Mouse (Mus musculus): Measurements from ENCODE around the gene Tinagl1. TPM values are rescaled to one million over a fixed set of nuclear protein-coding genes. Genes with fewer than 3 reads are reported as not detected.

The Tinagl1 gene
- polyA plus RNA-seq, 1 experiment from 2014 or later, result 8.5 TPM

DNA sequence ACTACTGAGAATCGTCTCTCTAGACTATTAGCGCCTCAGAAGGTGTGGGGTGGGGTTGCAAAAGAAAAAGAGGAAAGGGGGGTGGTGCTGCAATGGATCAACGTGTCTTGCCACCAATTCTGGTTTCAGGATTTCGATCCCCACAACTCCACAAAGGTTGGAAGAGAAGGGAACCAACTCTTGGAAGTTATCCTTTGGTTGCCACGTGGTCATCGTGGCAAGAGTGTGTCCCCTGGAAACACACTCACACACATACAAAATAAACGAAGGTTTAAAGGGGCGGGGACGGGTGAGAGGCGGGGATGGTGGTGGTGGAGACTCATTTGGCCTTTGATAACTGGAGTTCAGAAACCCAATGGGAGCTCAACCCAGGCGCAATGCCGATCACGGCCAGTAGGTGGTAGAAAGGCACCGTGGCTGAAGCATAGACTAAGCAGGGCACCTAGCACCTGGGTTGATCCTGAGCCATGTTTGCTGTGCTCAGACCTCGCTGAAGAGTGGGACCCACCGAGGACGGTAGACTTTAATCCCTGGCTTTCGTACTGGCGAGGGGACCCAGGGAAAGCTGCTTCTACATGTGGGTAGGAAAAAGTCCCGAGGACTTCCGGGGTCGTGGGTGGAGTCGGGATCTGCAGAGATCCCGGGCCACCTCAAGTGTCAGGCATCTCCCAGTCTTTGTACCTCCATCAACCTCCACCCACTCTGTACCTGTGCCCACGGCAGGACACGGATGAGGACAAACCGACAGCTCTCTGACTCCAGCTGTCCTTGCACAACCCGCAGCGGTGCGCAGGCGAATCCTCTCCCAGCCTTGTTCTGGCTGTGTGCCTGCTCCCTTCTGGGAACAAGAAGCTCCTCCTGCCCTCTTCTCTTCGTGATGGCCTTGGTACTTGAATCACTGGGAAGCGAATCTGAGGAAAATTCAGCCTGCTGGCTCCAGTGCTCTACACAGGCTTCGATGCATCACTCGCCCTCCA, 24.1 kb upstream of the Tinagl1 start:
- WGBS, result 19% methylated on average over 35 of the region's 35 CpGs
- peak; percentile 77; the same call in 1 of the 2 replicates for ATAC-seq (ENCODE audit: low FRiP score)

DNA sequence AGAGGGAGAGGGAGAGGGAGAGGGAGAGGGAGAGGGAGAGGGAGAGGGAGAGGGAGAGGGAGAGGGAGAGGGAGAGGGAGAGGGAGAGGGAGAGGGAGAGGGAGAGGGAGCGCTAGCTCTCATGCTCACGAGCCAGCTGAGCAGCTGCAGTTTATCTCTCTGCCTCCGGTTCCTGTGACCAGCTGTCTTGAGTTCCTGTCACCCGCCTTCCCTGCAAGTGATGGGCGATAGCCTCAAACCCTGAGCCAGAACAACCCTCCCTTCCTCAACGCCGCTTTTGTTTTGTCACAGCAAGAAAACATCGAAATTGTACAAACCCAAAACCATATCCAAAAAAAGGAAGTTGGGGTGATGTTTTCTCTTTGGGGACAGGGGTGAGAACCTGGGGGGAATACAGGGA, 21.6 kb upstream of the Tinagl1 start:
- no peak overlapping the region for H3K27ac ChIP-seq
- no peaks in the 10 kb centered on the region for H3K9me3 ChIP-seq (ENCODE audit: control insufficient read depth, low read length)
- peaks cover 3% of the 10 kb centered on the region; the same call in 1 of the 2 replicates for H3K4me1 ChIP-seq (replicated peaks; ENCODE audit: control insufficient read depth, insufficient read depth, low read length)
- no peaks in the 10 kb centered on the region for H3K36me3 ChIP-seq (replicated peaks; ENCODE audit: control insufficient read depth, insufficient read depth)
- peaks cover 8% of the 10 kb centered on the region; the same call in 1 of the 2 replicates for H3K27me3 ChIP-seq (ENCODE audit: control insufficient read depth, insufficient read depth, low read length)
- ATAC-seq (ENCODE audit: low FRiP score) (no peak), DNase-seq (ENCODE audit: low spot score) (no peak)
- H3K9ac ChIP-seq, result no peak overlapping the region
- WGBS, result 79% methylated on average over 7 of the region's 8 CpGs
- no peak overlapping the region for H3K4me3 ChIP-seq (replicated peaks; ENCODE audit: low read length)
- H3K4me2 ChIP-seq (replicated peaks), result no peak overlapping the region

More for the DNA sequence above, 24.1 kb upstream of the Tinagl1 start:
- H3K27me3 ChIP-seq (ENCODE audit: control insufficient read depth, insufficient read depth, low read length), result peaks cover 8% of the 10 kb centered on the region; the same call in 1 of the 2 replicates
- peak overlapping the region; percentile 66 for H3K4me2 ChIP-seq (replicated peaks)
- H3K9me3 ChIP-seq (ENCODE audit: control insufficient read depth, low read length), result no peaks in the 10 kb centered on the region
- peaks cover 3% of the 10 kb centered on the region; the same call in 1 of the 2 replicates for H3K4me1 ChIP-seq (replicated peaks; ENCODE audit: control insufficient read depth, insufficient read depth, low read length)
- peak; percentile 93 for DNase-seq (ENCODE audit: low spot score)
- H3K27ac ChIP-seq, result no peak overlapping the region
- peak overlapping the region; percentile 60 for H3K9ac ChIP-seq
- H3K36me3 ChIP-seq (replicated peaks; ENCODE audit: control insufficient read depth, insufficient read depth), result no peaks in the 10 kb centered on the region
- peak overlapping the region; percentile 30 for H3K4me3 ChIP-seq (replicated peaks; ENCODE audit: low read length)

DNA sequence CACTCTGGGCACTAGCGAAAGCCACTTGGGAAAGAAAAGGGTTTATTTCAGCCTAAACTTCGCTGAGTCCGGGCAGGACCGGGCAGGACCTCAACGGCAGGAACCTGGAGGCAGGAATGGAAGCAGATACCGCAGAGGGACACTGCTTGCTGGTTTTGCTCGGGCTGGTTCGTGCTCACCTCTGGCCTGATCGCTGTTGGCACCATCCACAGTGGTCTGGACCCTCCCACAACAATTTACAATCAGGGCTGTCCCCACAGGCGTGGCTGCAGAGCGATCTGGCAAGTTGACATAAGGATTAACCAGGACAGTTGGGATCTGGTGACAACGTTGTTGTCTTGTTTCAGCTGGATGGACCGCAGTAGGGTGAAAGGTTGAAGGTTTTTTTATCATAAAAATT, 21.0 kb upstream of the Tinagl1 start:
- no peak overlapping the region for H3K9ac ChIP-seq
- WGBS, result 77% methylated on average over 13 of the region's 13 CpGs
- peaks cover 8% of the 10 kb centered on the region; the same call in 1 of the 2 replicates for H3K27me3 ChIP-seq (ENCODE audit: control insufficient read depth, insufficient read depth, low read length)
- no peaks in the 10 kb centered on the region for H3K9me3 ChIP-seq (ENCODE audit: control insufficient read depth, low read length)
- ATAC-seq (ENCODE audit: low FRiP score), result no peak
- H3K4me2 ChIP-seq (replicated peaks), result no peak overlapping the region
- no peaks in the 10 kb centered on the region for H3K36me3 ChIP-seq (replicated peaks; ENCODE audit: control insufficient read depth, insufficient read depth)
- no peak overlapping the region for H3K4me3 ChIP-seq (replicated peaks; ENCODE audit: low read length)
- DNase-seq (ENCODE audit: low spot score), result no peak
- peaks cover 3% of the 10 kb centered on the region; the same call in 1 of the 2 replicates for H3K4me1 ChIP-seq (replicated peaks; ENCODE audit: control insufficient read depth, insufficient read depth, low read length)
- H3K27ac ChIP-seq, result no peak overlapping the region

DNA sequence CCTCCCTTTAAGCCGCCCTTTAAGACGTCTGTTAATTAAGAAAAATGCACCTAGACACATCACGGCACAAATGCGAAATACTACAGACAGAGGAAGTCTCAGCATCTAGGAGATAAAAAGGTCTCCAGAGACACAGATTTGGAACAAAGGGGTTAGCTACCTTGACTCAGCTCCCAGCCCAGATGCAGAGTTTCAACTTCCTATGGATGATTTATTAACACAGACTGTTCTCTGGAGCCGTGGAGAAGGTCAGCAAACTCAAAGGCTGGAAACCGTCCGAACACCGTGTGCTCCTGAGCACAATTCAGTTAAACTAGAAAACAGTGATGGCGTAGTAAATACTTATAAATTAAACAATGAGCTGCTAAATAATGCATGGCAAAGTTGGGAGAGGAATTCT, 17.3 kb upstream of the Tinagl1 start:
- H3K27me3 ChIP-seq (ENCODE audit: control insufficient read depth, insufficient read depth, low read length), result no peaks in the 10 kb centered on the region
- DNase-seq (ENCODE audit: low spot score) (no peak), ATAC-seq (ENCODE audit: low FRiP score) (no peak)
- H3K36me3 ChIP-seq (replicated peaks; ENCODE audit: control insufficient read depth, insufficient read depth), result no peaks in the 10 kb centered on the region
- no peak overlapping the region for H3K27ac ChIP-seq
- H3K9me3 ChIP-seq (ENCODE audit: control insufficient read depth, low read length), result no peaks in the 10 kb centered on the region
- H3K9ac ChIP-seq, result no peak overlapping the region
- H3K4me1 ChIP-seq (replicated peaks; ENCODE audit: control insufficient read depth, insufficient read depth, low read length), result no peaks in the 10 kb centered on the region
- no peak overlapping the region for H3K4me2 ChIP-seq (replicated peaks)
- no peak overlapping the region for H3K4me3 ChIP-seq (replicated peaks; ENCODE audit: low read length)
- 59% methylated on average over 9 of the region's 9 CpGs for WGBS

DNA sequence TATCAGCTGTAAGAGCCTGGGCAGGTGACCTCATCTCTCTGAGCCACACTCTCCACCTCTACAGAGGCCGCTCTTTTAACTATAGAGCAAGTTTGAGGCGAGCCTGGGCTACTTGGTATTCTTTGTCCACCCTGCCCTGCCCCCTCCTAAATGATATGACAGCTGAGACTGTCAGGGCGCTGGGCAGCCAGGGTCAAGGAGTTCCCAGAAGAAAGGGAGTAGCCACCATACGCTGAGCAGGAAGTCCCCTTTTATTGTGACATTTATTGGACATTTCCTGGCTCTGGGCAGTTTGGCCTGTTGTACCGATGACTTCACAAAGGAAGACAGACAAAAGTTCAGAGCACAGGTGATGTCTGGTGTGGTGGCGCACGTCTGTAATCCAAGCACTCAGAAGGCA, 14.7 kb upstream of the Tinagl1 start:
- DNase-seq (ENCODE audit: low spot score), result no peak
- Histone ChIP-seq H3K9ac (no peak overlapping the region), H3K27ac (no peak overlapping the region), H3K9me3 (ENCODE audit: control insufficient read depth, low read length) (no peaks in the 10 kb centered on the region), H3K4me1 (replicated peaks; ENCODE audit: control insufficient read depth, insufficient read depth, low read length) (no peaks in the 10 kb centered on the region), H3K4me3 (replicated peaks; ENCODE audit: low read length) (no peak overlapping the region), H3K4me2 (replicated peaks) (no peak overlapping the region), H3K27me3 (ENCODE audit: control insufficient read depth, insufficient read depth, low read length) (no peaks in the 10 kb centered on the region), H3K36me3 (replicated peaks; ENCODE audit: control insufficient read depth, insufficient read depth) (no peaks in the 10 kb centered on the region)
- ATAC-seq (ENCODE audit: low FRiP score), result no peak
- 76% methylated on average over 7 of the region's 7 CpGs for WGBS

DNA sequence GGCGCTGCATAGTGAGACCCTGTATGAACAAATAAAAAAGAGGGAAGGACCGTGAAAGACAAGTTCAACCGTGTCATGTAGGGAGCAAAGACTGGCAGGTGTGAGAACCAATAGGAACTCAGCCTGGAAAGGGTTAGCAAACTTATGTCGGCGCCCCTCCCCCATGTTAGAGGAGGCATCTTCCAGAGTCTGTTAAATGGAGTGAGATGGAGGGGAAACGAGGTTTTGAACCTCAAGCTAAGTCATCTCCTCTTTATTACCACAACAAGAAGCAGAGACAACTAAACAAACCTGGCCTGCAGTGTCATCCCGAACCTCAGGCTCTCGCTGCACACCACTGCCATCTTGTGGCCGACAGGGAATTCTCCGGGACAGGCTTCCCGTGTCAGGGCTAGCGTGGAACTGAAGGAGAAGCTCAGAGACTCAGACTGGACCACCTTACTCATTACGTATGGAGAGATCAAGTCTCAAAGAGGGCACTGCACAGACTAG, 13.9 kb upstream of the Tinagl1 start:
- H3K27me3 ChIP-seq (ENCODE audit: control insufficient read depth, insufficient read depth, low read length), result no peaks in the 10 kb centered on the region
- H3K4me1 ChIP-seq (replicated peaks; ENCODE audit: control insufficient read depth, insufficient read depth, low read length), result no peaks in the 10 kb centered on the region
- 3% methylated on average over 13 of the region's 13 CpGs for WGBS
- peak; percentile 90 for DNase-seq (ENCODE audit: low spot score)
- H3K27ac ChIP-seq, result no peak overlapping the region
- peak overlapping the region; percentile 15; the same call in 1 of the 2 replicates for H3K4me2 ChIP-seq (replicated peaks)
- no peak overlapping the region for H3K4me3 ChIP-seq (replicated peaks; ENCODE audit: low read length)
- no peaks in the 10 kb centered on the region for H3K36me3 ChIP-seq (replicated peaks; ENCODE audit: control insufficient read depth, insufficient read depth)
- peak; percentile 59; the same call in 1 of the 2 replicates for ATAC-seq (ENCODE audit: low FRiP score)
- no peak overlapping the region for H3K9ac ChIP-seq
- H3K9me3 ChIP-seq (ENCODE audit: control insufficient read depth, low read length), result no peaks in the 10 kb centered on the region

DNA sequence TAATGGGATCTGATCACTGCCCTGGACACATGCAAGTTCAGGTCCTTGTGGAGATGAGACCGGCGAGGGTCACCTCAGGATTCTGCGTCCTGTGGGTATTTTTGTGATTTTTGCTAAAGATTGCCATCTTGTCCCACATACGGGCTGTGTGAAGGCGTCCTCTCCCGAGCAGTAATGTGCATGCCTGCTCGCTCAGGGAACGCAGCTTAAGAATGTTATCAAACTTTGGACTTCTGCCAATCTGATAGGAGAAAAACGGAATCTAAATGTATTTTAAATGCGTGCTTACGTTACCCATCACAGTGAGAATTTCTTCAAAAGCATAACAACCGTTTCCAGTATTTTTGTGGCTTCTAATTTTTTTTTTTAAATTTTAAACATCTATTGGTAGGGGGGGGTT, 12.0 kb upstream of the Tinagl1 start:
- H3K4me2 ChIP-seq (replicated peaks), result no peak overlapping the region
- DNase-seq (ENCODE audit: low spot score) (no peak), ATAC-seq (ENCODE audit: low FRiP score) (no peak)
- no peaks in the 10 kb centered on the region for H3K36me3 ChIP-seq (replicated peaks; ENCODE audit: control insufficient read depth, insufficient read depth)
- no peaks in the 10 kb centered on the region for H3K9me3 ChIP-seq (ENCODE audit: control insufficient read depth, low read length)
- WGBS, result 77% methylated on average over 12 of the region's 12 CpGs
- no peak overlapping the region for H3K9ac ChIP-seq
- H3K27me3 ChIP-seq (ENCODE audit: control insufficient read depth, insufficient read depth, low read length), result no peaks in the 10 kb centered on the region
- H3K27ac ChIP-seq, result no peak overlapping the region
- H3K4me1 ChIP-seq (replicated peaks; ENCODE audit: control insufficient read depth, insufficient read depth, low read length), result no peaks in the 10 kb centered on the region
- no peak overlapping the region for H3K4me3 ChIP-seq (replicated peaks; ENCODE audit: low read length)

DNA sequence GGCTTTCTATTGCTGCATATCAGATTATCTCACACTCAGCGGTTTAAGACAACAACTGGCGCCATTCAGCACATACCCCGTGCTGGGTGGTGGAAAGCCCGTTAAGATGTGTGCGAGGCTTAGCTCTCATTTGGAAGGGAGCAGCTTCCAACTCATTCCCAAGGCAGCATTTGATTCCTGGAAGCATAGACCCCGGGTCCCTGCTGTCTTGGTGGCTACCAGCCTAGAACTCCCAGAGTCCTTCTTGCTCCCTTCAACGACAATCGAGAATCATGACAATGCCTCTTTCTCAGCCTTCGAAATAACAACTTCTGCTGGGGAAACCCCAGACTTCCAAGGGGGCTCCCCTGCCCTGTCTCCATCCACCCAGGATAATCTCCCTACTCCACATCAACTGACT, 11.5 kb upstream of the Tinagl1 start:
- no peaks in the 10 kb centered on the region for H3K4me1 ChIP-seq (replicated peaks; ENCODE audit: control insufficient read depth, insufficient read depth, low read length)
- no peak overlapping the region for H3K4me2 ChIP-seq (replicated peaks)
- H3K9ac ChIP-seq, result no peak overlapping the region
- no peaks in the 10 kb centered on the region for H3K9me3 ChIP-seq (ENCODE audit: control insufficient read depth, low read length)
- 81% methylated on average over 9 of the region's 9 CpGs for WGBS
- no peak overlapping the region for H3K4me3 ChIP-seq (replicated peaks; ENCODE audit: low read length)
- no peaks in the 10 kb centered on the region for H3K36me3 ChIP-seq (replicated peaks; ENCODE audit: control insufficient read depth, insufficient read depth)
- ATAC-seq (ENCODE audit: low FRiP score) (no peak), DNase-seq (ENCODE audit: low spot score) (no peak)
- no peaks in the 10 kb centered on the region for H3K27me3 ChIP-seq (ENCODE audit: control insufficient read depth, insufficient read depth, low read length)
- no peak overlapping the region for H3K27ac ChIP-seq

DNA sequence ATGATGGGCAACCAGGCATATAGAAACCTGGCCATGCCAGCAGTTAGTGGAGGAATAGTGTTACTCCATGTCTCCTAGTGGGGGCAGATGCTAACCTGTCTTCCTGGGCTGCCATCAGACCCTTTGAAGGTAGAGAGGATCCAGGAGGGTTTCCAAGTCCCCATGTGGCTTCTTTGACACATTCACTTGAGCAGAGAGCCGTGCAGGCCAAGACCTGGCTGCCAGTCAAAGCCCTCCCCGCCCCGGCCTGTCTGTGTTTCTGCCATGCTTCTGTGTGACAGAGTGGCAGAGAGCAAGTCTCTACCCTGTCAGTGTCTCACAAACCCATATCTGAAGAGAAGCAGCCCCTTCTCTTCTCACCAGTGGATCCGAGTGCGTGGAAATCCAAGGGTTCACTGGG, 9.0 kb upstream of the Tinagl1 start:
- DNase-seq (ENCODE audit: low spot score) (no peak), ATAC-seq (ENCODE audit: low FRiP score) (no peak)
- H3K9ac ChIP-seq, result no peak overlapping the region
- H3K4me2 ChIP-seq (replicated peaks), result no peak overlapping the region
- H3K4me1 ChIP-seq (replicated peaks; ENCODE audit: control insufficient read depth, insufficient read depth, low read length), result no peaks in the 10 kb centered on the region
- no peaks in the 10 kb centered on the region for H3K36me3 ChIP-seq (replicated peaks; ENCODE audit: control insufficient read depth, insufficient read depth)
- no peak overlapping the region for H3K4me3 ChIP-seq (replicated peaks; ENCODE audit: low read length)
- H3K9me3 ChIP-seq (ENCODE audit: control insufficient read depth, low read length), result no peaks in the 10 kb centered on the region
- WGBS, result 95% methylated on average over 5 of the region's 5 CpGs
- H3K27ac ChIP-seq, result no peak overlapping the region
- H3K27me3 ChIP-seq (ENCODE audit: control insufficient read depth, insufficient read depth, low read length), result no peaks in the 10 kb centered on the region
